Mouse (Mus musculus) heart, adult 18-20 months (tissue): ENCODE data around the gene S100a1. TPM values are rescaled to one million over a fixed set of nuclear protein-coding genes. Genes with fewer than 3 reads are reported as not detected.
A peak's percentile ranks its signal among the peaks of the same experiment; 100 is the strongest.

Experiments
- DNase-seq, 2 experiments: peaks; one replicate each; pipeline ENCODE4 v3.0.0; 2021 to 2022; ENCODE audit warnings: mixed read lengths in 1 of 2
- long read RNA-seq, 2 experiments: library from polyadenylated mRNA; stranded (forward); transcript quantifications; one replicate each; pipeline ENCODE4 v2.0.0; 2021
- total RNA-seq, 2 experiments: library from RNA; stranded (reverse); gene quantifications; 2 replicates each; pipeline ENCODE4 v1.2.3; 2021

Gene S100a1
- total RNA-seq = 1,000 to 10,000 TPM; 1,108 to 1,133 TPM
- long read RNA-seq, experiment 1, transcript S100a1-201 (3 exons, 677 nt) = major isoform, 1,119 of 1,197 reads
- long read RNA-seq, experiment 1, partial matches to known transcripts = 60 of 1,197 reads
- long read RNA-seq, experiment 1, other reads (novel, unspliced or antisense) = 14 of 1,197 reads
- long read RNA-seq, experiment 2, transcript S100a1-201 (3 exons, 677 nt) = major isoform, 803 of 855 reads
- long read RNA-seq, experiment 2, partial matches to known transcripts = 30 of 855 reads
- long read RNA-seq, experiment 2, other reads (novel, unspliced or antisense) = 19 of 855 reads

DNA sequence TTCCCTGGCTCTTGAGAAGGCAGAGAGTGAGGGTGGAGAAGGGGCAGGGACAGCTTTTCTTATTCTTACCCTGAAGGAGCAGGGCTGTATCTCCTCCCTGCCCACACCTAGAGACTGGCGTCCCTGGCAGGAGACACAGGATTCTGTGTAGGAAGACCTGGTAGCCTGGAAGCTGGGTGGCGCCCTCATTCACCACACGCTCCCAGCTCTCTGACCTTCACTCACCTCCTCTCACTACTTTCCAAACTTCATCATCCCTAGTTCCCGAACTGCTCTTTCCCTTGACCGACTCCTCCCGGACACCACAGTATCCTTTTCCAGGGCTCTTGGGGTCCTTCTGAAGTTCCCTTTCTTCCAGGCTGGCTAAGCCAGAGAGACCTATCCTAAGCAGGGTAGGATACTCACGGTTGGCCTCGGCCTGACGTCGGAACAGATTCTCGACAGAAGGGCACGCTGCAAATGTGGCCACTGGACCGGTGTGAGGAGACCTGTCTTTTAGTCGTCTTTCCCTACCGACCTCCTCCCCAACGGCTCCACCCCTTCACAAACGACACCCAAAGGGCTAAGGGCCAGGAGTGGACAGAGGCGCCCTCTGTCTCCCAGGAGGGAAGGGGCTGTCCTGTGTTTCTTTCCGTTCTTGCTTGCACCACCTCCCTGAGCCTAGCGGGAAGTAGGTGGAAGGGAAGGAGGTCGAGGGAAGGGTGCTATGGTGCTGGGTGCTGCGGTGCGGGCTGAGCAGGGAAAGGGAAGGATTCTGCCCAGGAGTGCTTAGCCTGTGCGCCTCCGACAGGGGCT lies at the start of gene S100a1, which contains the start of gene S100a13:
Gene S100a1, minus strand, starts transcription at position 597 of the 795 bp plus-strand sequence.
Gene S100a13, plus strand, starts transcription at position 640 of the 795 bp plus-strand sequence.
- DNase-seq = peak; percentile 88 to 93

DNA sequence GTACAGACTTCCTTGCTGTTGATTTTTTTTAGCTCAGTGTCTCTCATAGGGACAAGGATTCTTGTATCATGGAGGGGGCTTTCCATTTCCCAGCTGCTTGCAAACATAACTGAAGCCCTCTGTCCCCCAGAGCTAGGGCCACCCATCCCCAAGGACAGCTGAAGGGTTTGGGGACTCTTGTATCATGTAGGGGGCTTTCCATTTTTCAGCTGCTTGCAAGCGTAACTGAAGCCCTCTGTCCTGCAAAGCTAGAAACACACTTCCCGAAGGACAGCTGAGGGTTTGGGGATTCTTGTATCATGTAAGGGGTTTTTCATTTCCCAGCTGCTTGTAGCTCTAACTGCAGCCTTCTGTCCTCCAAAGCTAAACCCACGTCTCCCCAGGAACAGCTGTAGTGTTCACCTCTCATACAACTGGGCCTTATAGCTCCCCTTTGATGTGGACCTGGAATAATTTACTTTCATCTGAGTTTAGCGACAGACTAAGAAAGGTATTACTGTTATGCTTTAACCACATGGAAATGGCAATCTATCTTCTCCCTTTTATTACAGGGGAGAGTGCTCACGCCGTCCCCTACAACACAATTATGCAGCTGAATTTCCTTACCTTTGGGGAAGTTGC lies 45.9 kb upstream of the S100a1 start, which contains the start of gene S100a3:
Gene S100a3, plus strand, starts transcription at position 571 of the 621 bp plus-strand sequence.
- DNase-seq = no peak

DNA sequence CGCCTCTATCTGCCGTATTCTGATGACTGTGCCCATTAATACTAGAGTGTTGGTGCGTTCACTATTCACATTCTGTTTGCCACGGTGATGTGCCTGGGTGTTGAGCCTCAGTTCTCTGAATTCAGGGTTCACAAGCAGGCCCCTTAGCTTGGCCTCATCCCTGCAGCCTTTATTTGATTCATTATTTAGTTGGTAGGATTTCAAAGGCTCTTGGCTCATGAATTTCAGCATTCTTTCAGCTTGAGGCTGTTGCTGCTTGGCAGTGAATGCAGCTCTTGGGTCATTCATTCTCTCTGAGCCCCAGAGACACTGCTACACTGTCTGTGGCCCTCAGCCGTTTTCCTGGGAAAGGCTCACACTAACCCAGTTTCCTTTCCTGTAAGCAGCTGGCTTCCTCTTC lies 41.8 kb upstream of the S100a1 start:
- DNase-seq = peak; percentile 39 to 63

DNA sequence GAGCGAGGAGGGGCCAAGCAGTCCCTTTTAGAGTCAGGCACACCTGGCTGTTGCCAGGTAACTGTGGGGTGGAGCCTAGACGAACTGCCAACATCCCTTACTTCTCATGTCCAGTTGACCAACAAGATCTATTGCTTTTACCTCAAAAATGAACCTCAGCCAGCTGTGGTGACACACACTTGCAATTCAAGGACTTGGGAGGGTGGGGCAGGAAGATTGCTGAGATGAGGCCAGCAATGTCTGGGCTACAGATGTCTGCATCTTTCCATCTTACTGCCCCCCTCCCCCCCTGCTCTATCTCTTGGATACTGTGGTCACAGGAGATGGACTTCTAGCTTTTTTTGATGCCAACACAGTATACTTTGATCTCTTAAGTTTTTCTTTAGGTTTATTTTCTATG lies 38.0 kb upstream of the S100a1 start:
- no peak for DNase-seq

DNA sequence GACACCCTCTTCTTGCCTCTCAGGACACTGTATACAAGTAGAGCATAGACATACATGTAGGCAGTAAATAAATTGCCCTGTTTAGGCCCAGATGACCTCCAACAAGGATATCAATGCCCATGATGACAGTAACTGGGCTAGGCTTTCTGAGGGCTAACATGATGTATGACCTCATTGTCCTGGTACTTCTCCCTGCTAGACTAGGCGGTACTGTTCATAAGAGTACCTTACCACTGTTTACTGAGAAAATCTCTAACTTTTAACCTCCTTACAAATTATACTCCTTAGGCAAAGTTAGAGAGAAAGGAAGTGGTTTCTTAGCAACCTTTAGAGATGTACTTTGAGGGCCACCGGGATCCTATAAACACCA lies 36.2 kb upstream of the S100a1 start:
- DNase-seq = no peak

DNA sequence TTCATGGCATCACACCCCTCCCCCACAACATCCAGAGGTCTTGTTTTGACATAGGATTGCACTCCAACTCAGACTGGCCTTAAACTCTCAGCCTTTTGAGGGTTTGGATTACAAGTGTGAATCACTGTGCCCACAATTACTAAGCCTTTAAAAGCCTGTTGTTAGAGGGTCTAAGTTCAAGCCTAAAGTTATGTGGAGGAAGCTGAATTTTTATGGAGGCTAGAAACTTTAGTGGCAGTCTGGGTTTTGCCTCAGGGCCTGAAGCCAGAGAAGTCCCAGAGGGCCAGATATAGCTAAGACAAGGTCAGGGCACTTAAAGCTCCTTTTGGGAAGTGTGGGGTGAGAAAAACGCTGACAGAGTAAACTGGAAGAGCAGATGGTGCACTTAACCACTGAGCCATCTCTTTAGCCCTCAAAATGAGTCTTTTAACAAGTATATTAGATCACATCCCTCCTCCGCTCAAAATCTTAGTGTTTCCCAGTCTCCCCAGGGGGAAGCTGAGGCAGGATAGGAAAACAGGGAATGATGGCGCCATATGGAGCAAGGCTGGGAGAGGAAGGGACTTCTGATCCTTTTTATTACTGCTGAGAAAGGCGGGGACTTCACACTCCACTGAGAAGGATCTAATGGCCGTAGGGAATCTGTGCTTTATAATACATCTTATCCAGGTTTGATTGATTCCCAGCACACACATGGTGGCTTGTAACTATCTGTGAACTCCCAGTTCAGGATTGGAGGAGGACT lies 35.7 kb upstream of the S100a1 start:
- peak in 1 of 2 experiments; percentile 30 for DNase-seq

DNA sequence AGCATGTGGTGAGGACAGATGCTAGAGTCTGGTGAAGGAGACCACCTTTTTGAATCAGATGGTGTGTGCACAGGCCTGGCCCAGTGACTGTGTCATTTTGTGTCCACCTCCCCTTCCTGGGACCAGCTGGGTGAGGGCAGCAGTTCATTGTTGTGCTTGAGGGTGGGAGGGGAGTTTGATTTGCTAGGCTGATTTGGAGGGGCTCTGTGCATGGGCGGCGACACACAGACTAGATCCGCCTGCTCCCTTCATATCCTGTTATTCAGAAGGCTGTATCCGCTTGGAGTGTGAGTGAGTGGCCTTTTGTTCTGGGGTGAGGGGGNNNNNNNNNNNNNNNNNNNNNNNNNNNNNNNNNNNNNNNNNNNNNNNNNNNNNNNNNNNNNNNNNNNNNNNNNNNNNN lies 26.7 kb upstream of the S100a1 start:
- peak; percentile 65 to 82 for DNase-seq

DNA sequence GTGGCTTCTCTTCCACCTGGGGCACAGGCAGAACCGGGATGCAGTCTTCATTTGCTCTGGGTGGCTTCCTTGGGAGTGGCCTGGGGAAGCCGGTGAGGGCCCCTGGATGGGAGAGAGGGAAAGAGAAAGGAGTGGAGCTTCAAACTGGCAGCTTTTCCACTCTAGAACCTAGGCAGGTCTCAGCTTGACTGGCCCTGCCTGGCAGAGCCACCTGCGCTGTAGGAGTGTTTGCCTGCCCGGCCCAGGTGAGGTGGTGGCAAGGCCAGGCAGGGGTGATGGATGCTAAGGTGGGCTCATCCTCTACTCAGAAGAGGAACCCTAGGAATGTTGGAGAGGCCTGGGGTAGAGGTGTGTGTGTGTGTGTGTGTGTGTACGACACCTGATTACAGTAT lies 23.7 kb upstream of the S100a1 start:
- DNase-seq = no peak

DNA sequence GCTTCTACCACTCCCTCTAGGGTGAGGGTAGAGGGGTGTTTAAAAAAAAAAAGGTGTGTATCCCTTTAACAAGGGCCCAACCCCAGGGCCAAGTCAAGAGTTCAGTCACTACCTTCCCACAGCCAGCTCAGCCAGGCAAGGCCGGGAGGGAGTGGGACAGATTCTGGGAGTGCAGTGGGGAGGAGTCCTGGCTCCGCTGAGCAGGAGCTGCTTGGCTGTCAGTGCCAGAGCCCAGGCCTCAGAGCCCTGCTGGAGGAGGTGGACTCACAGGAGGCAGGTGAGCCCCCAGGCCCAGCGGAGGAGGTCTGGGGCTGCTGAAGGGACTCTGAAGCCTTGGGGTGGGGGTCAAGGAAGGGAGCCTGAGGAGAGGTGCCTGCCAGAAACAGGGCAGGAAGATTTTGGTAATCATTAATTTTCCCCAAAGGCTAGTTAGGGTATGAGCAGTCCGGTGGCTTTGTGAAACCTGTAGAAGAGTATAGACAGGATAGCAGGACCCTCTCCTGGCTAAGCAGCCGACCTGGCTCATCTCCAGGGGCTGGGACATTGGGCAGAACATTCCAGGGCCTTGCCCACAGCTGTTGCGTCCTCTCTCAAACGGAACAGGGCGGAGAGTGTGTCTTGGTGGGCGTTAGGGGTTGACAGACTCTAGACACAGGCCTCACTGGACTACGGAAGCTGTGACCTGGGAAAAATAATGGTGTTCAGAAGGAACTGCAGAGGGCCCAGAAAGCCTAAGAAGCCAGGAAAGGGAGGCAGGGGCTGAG lies 23.1 kb upstream of the S100a1 start, which contains the start of gene S100a16:
Gene S100a16, plus strand, starts transcription at position 114 of the 764 bp plus-strand sequence.
- peak; percentile 86 to 93 for DNase-seq

DNA sequence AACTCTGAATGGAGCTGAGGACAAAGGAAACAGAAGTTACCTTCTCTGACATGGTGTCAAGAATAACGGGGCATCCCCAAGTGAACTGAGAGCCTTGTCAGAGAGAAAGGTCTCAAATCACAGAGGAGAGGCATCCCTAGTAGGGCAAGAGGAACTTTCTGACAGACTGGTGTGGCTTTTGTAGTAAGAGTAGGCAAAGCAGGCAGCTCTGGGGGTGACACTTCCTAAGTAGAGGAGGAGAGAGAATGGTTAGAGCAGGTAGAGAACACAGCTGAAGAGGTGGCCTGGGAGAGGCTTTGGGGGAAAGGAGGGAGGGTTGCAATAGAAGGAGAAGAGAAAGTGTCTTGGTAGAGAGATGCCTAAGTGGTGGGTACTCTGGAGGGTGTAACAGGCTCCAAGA lies 21.3 kb upstream of the S100a1 start:
- no peak for DNase-seq

DNA sequence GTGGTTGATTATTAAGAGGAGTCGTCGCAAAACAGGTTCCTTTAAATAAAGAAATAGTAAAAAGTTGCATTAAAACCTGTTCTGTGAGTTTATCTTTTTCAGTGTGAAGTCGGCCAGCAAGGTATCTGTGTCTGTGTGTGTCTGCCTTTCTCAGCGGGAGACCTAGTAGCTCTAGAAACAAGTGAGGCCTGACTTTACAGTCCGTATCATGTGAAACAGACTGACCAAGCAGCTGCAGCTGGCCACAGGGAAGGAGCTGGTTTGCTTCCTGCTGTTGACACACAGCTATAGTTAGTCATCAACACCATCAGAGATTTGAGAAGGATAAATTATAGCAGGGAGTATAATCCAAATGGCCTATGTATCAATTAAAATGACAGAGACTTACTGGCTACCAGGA lies 17.5 kb upstream of the S100a1 start:
- no peak for DNase-seq

DNA sequence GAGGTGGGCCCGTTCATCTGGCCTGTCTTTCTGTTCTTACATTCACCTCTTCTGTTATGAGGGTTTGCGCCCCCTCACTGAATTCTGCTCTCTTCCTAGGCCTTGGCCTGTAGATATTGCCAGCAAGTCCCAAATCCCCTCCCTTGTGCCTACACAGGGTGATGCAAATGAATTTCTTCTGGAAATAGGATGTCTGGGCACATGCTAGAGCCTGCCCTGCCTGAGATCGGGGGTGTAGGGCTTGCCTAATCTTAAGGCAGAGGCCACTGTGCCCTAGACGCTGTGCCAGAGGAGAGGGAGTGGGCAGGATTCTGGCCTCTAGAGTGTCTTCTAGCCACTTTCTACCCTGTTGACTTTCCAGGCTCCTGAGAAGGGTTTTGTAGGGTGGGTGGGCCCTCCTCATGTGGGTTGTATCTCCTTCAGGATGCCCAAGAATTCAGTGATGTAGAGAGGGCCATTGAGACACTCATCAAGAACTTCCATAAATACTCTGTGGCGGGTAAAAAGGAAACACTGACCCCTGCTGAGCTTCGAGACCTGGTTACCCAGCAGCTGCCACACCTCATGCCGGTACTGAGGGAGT lies 13.2 kb upstream of the S100a1 start:
- no peak for DNase-seq

DNA sequence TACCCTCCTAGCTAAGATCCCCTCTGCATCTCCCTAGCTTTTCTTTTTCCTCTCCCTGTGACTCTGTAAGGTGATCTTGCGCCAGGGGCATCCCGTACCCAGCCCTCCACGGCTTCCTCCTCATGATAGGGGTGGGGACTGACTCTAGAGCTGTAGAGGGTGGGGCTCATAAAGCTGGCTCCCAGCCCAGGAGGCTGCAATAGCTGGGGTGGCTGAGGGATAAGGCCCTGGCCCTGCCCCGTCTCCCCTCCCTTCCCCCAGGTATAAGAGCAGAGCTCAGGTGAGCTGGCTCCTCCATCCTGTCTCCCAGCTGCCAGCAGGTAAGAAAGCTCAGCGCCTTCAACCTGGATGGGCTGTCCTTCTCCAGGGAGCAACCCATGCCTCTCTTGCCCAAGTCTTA lies 12.4 kb upstream of the S100a1 start, which contains the start of gene S100a14:
Gene S100a14, plus strand, starts transcription at position 277 of the 400 bp plus-strand sequence.
- peak in 1 of 2 experiments; percentile 55 for DNase-seq

DNA sequence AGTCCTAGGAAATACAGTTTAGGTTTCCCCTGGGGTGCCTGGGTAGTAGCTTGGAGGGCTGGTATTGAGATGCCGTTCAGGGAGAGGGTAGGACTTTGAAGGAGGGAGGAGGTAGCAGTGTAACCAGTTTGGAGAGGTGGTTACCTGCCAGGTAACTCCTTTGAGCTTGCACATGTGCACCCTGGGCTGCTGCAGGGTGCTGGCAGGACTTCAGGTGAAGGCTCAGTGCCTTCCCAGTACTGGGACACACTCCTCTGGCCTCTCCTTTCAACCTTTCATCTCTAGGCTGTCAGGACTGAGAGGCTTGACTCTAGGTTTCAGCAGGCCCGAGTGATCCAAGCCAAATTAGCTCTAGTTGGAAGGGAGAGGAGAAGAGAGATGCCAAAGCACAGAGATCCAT lies 11.9 kb upstream of the S100a1 start:
- no peak for DNase-seq

DNA sequence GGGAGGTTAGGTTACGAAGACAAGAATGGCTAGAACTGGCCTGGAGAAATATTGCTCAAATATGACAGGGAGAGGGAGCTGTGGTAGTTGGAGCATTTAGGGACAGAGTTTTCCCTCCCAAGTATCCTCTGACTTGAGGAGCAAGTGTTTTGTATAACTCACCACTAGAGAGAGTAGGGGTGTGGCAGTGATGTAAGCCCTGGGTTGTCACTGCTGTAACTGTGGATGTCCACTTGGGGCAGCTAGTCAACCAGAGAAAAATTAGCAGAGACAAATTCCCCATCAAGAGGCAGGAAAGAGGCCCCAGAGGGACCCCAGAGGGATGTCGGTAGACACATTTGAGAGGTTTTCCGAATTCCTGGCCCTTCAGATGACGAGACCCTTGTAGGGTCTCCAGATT lies 11.2 kb upstream of the S100a1 start:
- DNase-seq = peak; percentile 78 to 80

DNA sequence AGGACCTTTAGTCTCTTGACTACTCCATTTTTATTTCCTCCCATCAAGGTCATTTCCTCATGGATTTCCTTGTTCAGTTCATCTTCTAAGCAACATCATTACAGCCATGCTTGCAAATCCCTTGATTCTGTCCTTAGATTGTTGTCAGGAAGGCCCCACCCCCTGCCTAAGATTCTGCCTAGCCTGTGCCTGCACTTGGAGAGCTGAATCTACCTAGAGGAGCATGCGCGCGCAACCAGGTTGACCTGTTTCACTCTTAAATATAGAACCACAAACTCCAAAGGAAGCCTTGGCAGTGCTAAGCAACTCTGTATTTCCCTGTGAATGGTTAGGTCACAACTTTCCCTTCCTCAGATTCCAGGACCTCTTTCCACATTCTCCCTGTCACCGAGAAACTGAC lies 3.5 kb upstream of the S100a1 start:
- DNase-seq = no peak

DNA sequence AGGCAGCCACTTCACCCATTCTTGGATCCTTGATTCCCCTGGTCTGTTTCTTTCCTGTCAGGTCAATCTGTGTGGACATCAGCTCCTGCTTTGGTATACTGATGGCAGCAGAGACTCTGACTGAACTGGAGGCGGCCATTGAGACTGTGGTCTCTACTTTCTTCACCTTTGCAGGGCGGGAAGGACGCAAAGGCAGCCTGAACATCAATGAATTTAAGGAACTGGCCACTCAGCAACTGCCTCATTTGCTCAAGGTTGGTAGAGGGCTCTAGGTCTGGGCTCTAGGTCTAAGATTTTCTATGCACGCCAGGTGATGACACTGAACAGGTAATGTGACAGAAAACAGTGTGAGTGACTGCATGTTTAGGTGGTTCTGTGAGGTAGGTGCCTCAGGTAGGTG lies 1.6 kb upstream of the S100a1 start:
- no peak for DNase-seq

DNA sequence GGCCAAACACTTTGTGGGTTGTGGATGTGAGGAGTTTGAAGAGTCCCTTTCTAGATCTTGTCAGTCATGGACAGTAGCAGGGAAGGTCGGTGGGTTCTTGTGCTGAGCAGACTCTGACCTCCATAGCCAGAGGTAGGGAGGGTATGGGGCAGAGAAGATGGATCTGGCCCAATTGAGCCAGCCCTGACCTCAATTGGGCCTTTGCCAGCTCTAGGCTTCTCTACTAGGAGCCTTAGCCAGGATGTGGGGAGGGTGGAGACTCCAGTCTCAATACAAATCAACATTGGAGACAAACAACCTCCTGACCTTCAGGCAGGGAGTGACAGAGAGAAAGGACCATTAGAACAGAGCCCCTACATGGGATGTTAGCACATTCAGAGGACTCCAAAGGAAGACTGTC lies 1.1 kb upstream of the S100a1 start:
- peak; percentile 71 to 75 for DNase-seq

DNA sequence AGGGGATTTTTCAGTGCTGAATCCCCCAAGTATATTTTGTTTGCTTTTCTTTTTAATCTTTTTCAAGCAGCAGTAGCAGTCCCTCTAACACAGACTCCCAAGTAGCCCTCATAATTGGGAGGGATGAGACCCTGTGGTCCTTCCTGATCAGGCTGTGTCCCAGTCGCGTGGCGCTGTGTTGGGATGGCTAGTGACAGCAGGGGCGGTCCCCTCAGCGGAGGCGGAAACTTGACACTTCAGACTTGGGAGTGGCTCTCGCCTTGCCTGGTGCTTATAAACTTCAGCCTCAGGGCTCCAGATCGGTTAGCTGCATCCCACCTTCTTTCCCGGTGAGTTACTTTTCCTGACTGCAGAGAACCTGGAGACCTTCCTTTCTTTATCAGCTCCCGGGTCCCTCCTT lies 499 bp upstream of the S100a1 start:
- peak; percentile 88 to 91 for DNase-seq

DNA sequence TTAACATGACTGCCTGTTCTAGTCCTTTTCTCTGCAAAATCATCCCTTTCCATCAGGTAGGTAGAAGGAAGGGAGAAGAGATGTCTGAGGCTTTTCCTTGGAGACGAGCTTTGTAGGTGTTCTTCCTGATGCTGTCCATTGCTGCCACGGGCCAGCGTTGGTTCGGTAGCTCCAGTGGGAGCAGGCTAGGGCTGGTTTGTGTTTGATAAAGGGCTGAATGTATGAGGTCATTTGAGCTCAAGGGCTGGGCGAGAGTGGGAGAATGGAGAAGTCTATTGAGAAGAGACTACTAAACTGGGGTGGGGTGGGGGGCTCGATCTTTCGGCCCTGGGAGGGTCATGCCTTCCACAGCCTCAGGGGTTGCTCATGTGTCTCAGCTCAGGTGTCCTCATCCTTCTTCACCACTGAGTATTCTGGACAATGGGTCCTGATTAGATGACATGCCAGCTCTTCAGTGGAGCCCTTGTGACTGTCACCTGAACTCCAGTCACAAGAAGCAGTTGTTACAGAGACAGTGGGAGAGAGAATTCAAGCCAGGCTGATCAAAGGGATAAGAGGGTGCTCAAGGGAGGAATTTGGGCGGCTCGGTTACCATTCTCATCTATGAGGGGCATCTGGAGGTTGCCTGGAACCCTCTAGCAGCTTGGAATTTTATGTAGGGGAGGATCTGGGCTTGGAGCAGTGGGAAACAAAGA lies 1.1 kb downstream of the S100a1 start:
- no peak for DNase-seq
